Mouse (Mus musculus) fibroblast of lung, adult 2 months (primary cell): ENCODE results near the gene Gm10447.
"Not testable (repeated sequence)": the region's sequence is repeated elsewhere in the genome, so short reads cannot be mapped to it uniquely, and the experiment has no call there.

ENCODE experiments used
- DNase-seq: peaks from one replicate; pipeline ENCODE4 v3.0.0-alpha.2; 2011; ENCODE audit warnings: low read depth

The Gm10447 gene

GRCm38 (mm10) chr11:53443861-53444260, 13.0 kb downstream of the Gm10447 start:
- DNase-seq, result no peak

- DNase-seq, result no peak
Measured at GRCm38 (mm10) chr11:53441921-53442320, 15.0 kb downstream of the Gm10447 start.

- DNase-seq, result no peak
Measured at GRCm38 (mm10) chr11:53436338-53436737, 20.6 kb downstream of the Gm10447 start.

GRCm38 (mm10) chr11:53435504-53435903, 21.4 kb downstream of the Gm10447 start:
- no peak for DNase-seq

GRCm38 (mm10) chr11:53433057-53433456, 23.9 kb downstream of the Gm10447 start:
- no peak for DNase-seq

- DNase-seq, result no peak
Measured at GRCm38 (mm10) chr11:53431347-53432056, 25.4 kb downstream of the Gm10447 start.

GRCm38 (mm10) chr11:53430670-53431346, 26.1 kb downstream of the Gm10447 start, which contains the start of the genes Uqcrq and Gdf9:
Gene Uqcrq, minus strand, starts transcription at chr11:53430831.
Gene Gdf9, plus strand, starts transcription at chr11:53431023.
- peak; percentile 99 for DNase-seq

GRCm38 (mm10) chr11:53430300-53430669, 26.6 kb downstream of the Gm10447 start:
- DNase-seq, result no peak

GRCm38 (mm10) chr11:53429182-53429581, 27.7 kb downstream of the Gm10447 start:
- DNase-seq, result no peak

GRCm38 (mm10) chr11:53428716-53429057, 28.2 kb downstream of the Gm10447 start:
- no peak for DNase-seq

GRCm38 (mm10) chr11:53427993-53428715, 28.8 kb downstream of the Gm10447 start:
- DNase-seq, result no peak

- not testable (repeated sequence) for DNase-seq
Measured at GRCm38 (mm10) chr11:53426914-53427313, 30.0 kb downstream of the Gm10447 start.

GRCm38 (mm10) chr11:53425711-53426255, 31.1 kb downstream of the Gm10447 start:
- DNase-seq, result no peak

- no peak for DNase-seq
Measured at GRCm38 (mm10) chr11:53425251-53425650, 31.7 kb downstream of the Gm10447 start.

GRCm38 (mm10) chr11:53424826-53425225, 32.1 kb downstream of the Gm10447 start:
- DNase-seq, result no peak

- no peak for DNase-seq
Measured at GRCm38 (mm10) chr11:53423036-53423435, 33.9 kb downstream of the Gm10447 start, which contains the start of gene Leap2. Gene Leap2, minus strand, starts transcription at chr11:53423170.

- no peak for DNase-seq
Measured at GRCm38 (mm10) chr11:53418048-53418447, 38.9 kb downstream of the Gm10447 start.

GRCm38 (mm10) chr11:53413871-53414270, 43.0 kb downstream of the Gm10447 start:
- no peak for DNase-seq

- DNase-seq, result peak; percentile 7
Measured at GRCm38 (mm10) chr11:53411738-53412137, 45.2 kb downstream of the Gm10447 start.
